Mouse (Mus musculus): ENCODE results near the gene Cxcl15. TPM values are rescaled to one million over a fixed set of nuclear protein-coding genes. Genes with fewer than 3 reads are reported as not detected.

The Cxcl15 gene
- not detected for polyA plus RNA-seq (2015; fragmentation: Illumina TruSeq; extraction: RNeasy Lipid Tissue Mini Kit (QIAGEN cat#74804); ENCODE audit: insufficient read depth, low read depth, low replicate concordance)

GRCm38 (mm10) chr5:90794195-90794625 is at the start of gene Cxcl15:
Gene Cxcl15 (plus strand): TSS chr5:90794534.

GRCm38 (mm10) chr5:90759077-90760065 is 35.0 kb upstream of the Cxcl15 start, which contains the start of gene Cxcl5:
Gene Cxcl5 (plus strand): TSS chr5:90759360.

GRCm38 (mm10) chr5:90768218-90768617 is 26.1 kb upstream of the Cxcl15 start, which contains the start of gene Ppbp:
Gene Ppbp (plus strand): TSS chr5:90768518.

GRCm38 (mm10) chr5:90771880-90772653 is 22.3 kb upstream of the Cxcl15 start, which contains the start of gene Pf4:
Gene Pf4 (plus strand): TSS chr5:90772435.

GRCm38 (mm10) chr5:90785659-90786588 is 8.4 kb upstream of the Cxcl15 start, which contains the start of gene Cxcl3:
Gene Cxcl3 (plus strand): TSS chr5:90786103.

Other genes starting within 250 kb of the Cxcl15 start
- not detected for gene 5830473C10Rik, start 233.4 kb upstream of the Cxcl15 start, polyA plus RNA-seq (2015; fragmentation: Illumina TruSeq; extraction: RNeasy Lipid Tissue Mini Kit (QIAGEN cat#74804); ENCODE audit: insufficient read depth, low read depth, low replicate concordance)
- 2.0 TPM for gene Rassf6, start 153.9 kb upstream of the Cxcl15 start, polyA plus RNA-seq (2015; fragmentation: Illumina TruSeq; extraction: RNeasy Lipid Tissue Mini Kit (QIAGEN cat#74804); ENCODE audit: insufficient read depth, low read depth, low replicate concordance)
- gene Cxcl5, start 35.2 kb upstream of the Cxcl15 start, polyA plus RNA-seq (2015; fragmentation: Illumina TruSeq; extraction: RNeasy Lipid Tissue Mini Kit (QIAGEN cat#74804); ENCODE audit: insufficient read depth, low read depth, low replicate concordance), result not detected
- 3.0 TPM for gene Ppbp, start 26.0 kb upstream of the Cxcl15 start, polyA plus RNA-seq (2015; fragmentation: Illumina TruSeq; extraction: RNeasy Lipid Tissue Mini Kit (QIAGEN cat#74804); ENCODE audit: insufficient read depth, low read depth, low replicate concordance)
- 26.1 TPM for gene Pf4, start 22.1 kb upstream of the Cxcl15 start, polyA plus RNA-seq (2015; fragmentation: Illumina TruSeq; extraction: RNeasy Lipid Tissue Mini Kit (QIAGEN cat#74804); ENCODE audit: insufficient read depth, low read depth, low replicate concordance)
- gene Cxcl3, start 8.4 kb upstream of the Cxcl15 start, polyA plus RNA-seq (2015; fragmentation: Illumina TruSeq; extraction: RNeasy Lipid Tissue Mini Kit (QIAGEN cat#74804); ENCODE audit: insufficient read depth, low read depth, low replicate concordance), result not detected
- 0.76 TPM for gene Cxcl1, start 96.7 kb downstream of the Cxcl15 start, polyA plus RNA-seq (2015; fragmentation: Illumina TruSeq; extraction: RNeasy Lipid Tissue Mini Kit (QIAGEN cat#74804); ENCODE audit: insufficient read depth, low read depth, low replicate concordance)
- gene Cxcl2, start 109.3 kb downstream of the Cxcl15 start, polyA plus RNA-seq (2015; fragmentation: Illumina TruSeq; extraction: RNeasy Lipid Tissue Mini Kit (QIAGEN cat#74804); ENCODE audit: insufficient read depth, low read depth, low replicate concordance), result not detected
- gene Mthfd2l, start 136.6 kb downstream of the Cxcl15 start, polyA plus RNA-seq (2015; fragmentation: Illumina TruSeq; extraction: RNeasy Lipid Tissue Mini Kit (QIAGEN cat#74804); ENCODE audit: insufficient read depth, low read depth, low replicate concordance), result 2.8 TPM
- not detected for gene Epgn, start 232.9 kb downstream of the Cxcl15 start, polyA plus RNA-seq (2015; fragmentation: Illumina TruSeq; extraction: RNeasy Lipid Tissue Mini Kit (QIAGEN cat#74804); ENCODE audit: insufficient read depth, low read depth, low replicate concordance)